Mouse (Mus musculus) megakaryocyte-erythroid progenitor cell, adult 5-6 weeks (primary cell): Measurements from ENCODE around the gene Endov. TPM values are rescaled to one million over a fixed set of nuclear protein-coding genes. Genes with fewer than 3 reads are reported as not detected.

Experiments used
- ATAC-seq: replicated peaks from 2 replicates; pipeline ENCODE4 v1.8.0; 2016; ENCODE audit warnings: mild to moderate bottlenecking, inconsistent platforms; ENCODE audit not compliant: severe bottlenecking, poor library complexity, low FRiP score, low TSS enrichment
- total RNA-seq, 2 experiments: library from RNA; stranded (forward) in 1 of 2; stranded (reverse) in 1 of 2; fragments of 200-1000, 215-1000 nt in 1 of 2; fragments of >200 nt in 1 of 2; fragmentation: Nextera tagmentation in 1 of 2; gene quantifications; 2 replicates each; pipeline ENCODE4 v1.2.3; 2014 to 2017

Gene Endov
- total RNA-seq, 2 experiments from 2014 or later, result 10.5 to 20.0 TPM

DNA sequence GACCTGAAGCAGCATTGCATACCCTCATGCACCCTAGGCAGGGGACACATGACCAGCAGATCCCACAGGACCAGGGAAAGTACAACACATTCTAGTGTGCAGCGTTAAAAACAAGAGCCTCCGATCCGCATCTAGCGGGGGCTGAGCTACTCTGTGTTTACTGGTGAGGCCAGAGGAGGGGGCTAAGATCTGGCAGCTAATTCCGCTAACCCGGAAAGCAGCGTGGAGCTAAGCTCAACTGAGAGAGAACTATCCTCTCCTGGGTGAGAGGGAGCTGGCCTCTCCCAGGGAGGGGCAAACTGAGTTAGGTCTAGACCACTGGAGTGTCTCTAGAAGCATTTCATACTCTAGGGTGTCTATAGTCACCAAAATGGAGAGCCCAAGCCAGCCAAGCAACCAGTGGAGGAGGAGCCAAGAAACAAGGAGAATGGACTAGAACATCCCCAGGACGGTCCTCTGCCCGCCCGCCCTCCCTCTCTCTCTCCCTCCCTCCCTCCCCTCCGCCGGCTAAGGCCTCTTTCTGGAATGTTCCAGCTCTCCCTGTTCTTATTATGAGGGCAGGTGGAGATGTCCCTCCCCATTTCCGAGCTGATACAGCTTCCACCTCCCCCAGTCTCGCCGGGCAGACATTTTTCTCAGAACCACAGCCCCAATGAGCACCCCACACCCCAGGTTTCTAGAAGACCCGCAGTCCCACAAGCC is 52.8 kb downstream of the Endov start:
- no peak for ATAC-seq

- no peak for ATAC-seq
These were observed 53.5 kb downstream of the Endov start for GRCm38 (mm10) chr11:119544518-119545105.

DNA sequence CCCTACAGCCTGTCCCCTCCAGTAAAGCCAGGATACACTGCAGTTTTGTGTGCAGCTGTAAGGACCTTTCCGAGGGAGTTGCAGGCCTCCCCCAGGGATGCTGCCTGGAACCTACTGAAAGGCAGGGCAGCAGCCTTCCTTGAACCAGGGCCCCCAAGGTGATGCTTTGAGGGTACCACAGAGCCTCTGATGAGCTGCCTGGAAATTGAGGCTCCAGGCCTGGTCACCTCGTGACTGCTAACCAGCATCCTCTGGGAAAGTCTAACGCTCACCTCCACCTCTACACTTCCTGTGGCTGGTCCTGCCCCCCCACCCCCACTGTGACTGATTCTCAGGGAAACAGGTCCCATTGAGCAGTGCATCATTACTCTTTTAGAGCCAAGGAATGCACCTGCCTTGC is 54.1 kb downstream of the Endov start:
- ATAC-seq, result no peak

DNA sequence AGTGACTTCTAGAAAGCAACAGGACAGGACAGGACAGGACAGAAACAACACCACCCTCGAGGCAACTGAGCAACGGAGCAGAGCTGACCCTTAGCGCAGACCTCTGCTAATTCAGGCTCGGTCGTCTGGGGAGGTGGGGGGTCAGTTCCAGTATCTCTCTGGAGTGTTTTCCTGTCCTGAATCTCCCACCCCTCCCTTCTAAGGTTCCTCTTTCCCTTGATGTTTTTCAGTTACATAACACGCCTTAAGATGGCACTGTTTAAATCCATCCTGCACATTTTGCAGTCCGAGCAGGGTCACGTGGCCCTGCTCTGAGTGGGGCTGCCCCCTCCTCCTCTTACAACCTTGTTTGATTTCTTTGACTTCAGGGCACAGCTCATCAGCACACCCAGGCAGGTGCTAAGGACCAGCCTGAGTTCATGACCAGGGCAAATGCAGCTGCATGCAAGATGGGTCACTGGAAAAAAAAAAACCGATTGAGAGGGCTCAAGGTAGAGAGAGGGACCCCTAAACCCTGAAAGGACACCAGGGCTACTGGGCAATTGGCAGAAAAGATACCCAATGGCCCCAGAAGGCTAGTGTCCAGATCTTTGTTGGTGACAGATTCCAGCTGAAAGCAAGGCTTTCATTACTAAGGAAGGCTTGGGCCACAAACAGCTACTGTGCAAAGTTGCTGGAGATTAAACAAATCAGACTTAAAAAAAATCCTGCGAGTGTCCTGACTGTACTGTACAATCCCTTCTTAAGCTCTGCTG is 54.8 kb downstream of the Endov start:
- ATAC-seq, result no peak

- no peak for ATAC-seq
These were observed 55.5 kb downstream of the Endov start for GRCm38 (mm10) chr11:119546496-119547182.

GRCm38 (mm10) chr11:119547183-119547921 is 56.2 kb downstream of the Endov start, which contains the start of gene Nptx1:
TSS of gene Nptx1 (minus strand) at chr11:119547753.
- no peak for ATAC-seq

- no peak for ATAC-seq
These were observed 56.9 kb downstream of the Endov start for GRCm38 (mm10) chr11:119547951-119548591.

GRCm38 (mm10) chr11:119548741-119549370 is 57.7 kb downstream of the Endov start:
- no peak for ATAC-seq

DNA sequence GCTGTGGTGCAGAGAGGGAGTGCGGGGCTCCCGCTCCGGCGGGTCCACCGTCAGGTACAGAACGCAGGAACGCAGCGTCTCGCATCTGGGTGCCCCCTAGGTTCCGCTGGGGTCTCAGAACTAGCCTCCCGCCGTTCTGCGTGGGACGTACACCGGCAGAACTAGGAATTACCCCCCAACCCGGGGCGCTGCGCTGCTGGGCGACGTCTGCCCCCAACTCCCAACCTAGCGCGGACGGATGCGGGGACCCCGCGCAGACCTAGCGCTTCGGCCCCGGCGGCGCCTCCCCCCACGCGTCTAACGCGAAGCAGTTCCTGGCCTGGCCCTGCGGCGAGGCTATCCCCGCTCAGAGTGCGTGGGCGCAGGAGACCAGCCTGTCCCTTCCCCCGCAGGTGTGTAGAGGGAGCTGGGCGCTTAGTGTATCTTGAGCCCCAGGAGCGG is 58.2 kb downstream of the Endov start:
- no peak for ATAC-seq

DNA sequence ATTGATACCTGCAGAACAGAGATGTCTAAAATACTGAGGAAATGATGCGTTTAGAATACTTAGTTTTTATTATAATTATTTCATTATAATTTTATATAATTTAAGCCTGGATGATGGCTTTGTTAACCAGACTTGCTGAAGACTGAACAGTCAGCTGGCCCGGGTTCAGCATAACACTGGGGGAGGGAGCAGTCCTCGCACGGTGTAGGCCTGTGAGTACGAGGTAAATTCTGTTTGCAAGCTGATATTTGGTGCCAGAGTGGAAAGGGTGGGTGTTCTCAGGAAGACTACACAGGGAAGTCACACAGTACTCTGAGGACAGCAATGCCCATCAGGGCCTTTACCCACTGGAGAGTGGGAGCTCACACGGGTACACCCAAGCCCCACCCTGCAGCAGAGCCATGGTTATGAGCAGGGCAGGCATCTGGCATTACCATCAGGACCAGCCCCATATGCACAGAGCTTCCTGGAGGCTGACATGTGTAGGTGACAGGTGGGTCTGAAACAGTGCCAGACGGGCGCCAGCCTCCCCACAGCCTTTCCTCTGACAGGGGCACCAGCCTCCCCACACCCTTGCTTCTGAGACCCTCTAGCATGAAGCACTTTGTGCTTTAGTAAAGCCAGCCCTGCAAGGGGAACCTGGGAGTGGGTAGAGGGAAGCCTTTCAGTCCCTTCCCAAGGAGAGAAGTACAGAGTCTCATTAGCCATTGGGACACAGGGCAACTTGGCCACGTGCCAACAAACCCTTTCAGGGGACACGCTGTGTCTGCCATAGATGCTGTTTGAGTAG is 59.6 kb downstream of the Endov start:
- no peak for ATAC-seq

DNA sequence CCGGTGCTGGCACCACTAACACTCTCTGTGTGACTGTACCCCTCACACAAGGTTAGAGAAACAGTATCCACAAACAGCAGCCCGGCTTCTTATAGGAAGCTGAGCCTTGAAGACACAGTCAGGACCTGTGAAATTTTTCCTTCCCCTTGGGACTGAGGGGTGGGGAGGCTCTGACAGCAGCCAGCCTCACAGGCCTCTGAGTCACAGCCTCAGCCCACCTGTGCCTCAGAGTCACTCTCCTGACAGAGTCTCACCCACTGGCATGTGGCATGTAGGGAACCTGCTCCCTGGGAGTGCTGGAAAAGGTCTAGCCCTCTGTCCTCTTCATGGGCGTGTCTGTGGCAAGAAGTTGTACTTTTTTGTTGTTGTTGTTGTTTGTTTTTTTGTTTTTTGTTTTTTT is 60.3 kb downstream of the Endov start:
- no peak for ATAC-seq

GRCm38 (mm10) chr11:119552301-119552700 is 61.2 kb downstream of the Endov start:
- no peak for ATAC-seq

- no peak for ATAC-seq
These were observed 62.0 kb downstream of the Endov start for GRCm38 (mm10) chr11:119552902-119553802.

DNA sequence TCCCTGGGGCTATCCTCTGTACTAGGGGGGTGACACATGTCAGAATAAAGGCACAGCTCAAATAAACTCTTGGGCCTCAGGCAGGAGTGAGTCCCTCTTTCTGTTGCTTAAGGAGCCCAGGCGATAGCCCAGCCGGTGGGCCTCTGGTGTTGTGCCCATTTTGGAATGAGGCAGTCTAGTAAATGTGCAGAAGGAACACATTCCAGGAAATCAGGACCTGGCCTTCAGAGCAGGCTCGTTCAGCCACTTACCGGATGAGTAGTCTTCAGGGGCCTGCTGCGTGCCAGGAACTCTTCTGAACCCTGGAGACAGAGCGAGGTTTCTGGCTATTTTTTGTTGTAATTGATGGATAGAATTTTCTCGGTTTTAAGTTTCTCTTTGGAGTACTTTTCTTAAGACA is 63.6 kb downstream of the Endov start:
- ATAC-seq, result no peak

DNA sequence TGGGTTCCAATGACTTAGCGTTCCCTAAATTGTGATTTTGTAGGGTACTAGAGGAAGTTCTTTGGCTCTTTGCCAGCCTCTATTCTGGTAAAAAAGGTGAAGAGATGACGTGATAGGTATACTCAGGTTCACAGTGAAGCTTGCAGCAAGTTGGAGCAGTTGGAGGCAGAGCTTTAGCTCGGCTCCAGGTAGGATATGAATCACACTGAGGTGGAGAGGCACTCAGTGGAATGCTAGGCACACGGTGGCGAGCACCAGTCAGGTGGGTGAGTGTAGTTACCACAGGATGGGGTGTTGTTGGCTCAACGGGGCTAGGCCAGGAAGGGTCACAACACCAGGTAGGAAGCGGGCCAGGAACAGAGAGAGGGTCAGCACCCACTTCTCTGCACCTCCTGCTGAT is 64.0 kb downstream of the Endov start:
- ATAC-seq, result no peak

DNA sequence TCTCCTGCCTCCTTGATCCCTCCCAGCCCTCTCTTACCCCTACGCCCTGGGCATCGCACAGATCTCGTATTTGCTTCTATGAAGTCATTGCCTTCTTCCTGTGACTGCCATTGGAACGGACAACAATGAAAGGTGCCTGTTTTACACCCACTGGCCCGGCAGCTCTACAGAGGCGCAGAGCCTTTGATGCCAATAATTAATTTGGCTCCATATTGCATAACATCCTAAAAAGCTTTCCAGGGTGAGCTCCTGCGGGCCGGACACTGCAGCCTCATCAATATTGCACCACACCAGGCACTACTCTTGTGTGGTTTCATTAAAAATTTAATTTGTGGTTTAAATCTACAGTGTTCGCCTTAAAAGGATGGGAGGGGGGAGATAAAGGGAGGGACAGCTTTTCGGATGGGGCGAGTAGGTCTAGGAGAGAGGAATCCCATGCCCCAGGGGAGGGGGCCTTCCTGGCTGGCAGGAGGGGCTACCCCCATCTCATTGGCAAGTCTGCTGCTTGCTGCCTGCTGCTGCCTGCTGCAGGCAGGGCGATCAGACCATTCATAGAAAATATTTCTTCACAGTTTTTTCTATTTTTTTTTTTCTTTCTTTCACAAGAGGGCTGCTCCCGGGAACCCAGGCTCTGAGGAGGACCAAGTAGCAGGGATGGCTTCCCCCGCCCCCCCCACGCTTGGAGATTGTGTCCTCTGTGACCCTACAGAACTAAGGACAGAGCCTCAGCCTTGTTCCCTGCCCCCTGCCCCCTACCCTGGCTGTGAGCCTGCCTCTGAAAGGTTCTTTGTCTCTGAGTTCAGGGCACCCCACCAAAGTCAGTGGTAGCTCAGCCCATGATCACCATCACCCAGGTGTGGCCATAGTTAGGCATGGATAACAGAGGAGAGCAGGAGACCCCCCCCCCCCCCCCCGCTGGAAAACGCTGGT is 67.1 kb downstream of the Endov start:
- ATAC-seq, result no peak
